Mouse (Mus musculus): ENCODE results near the gene Ccdc97. TPM values are rescaled to one million over a fixed set of nuclear protein-coding genes. Genes with fewer than 3 reads are reported as not detected.

The Ccdc97 gene
- polyA plus RNA-seq, 1 experiment from 2014 or later, result 32.1 TPM

GRCm38 (mm10) chr7:25704716-25705364 is 14.0 kb downstream of the Ccdc97 start:
- ATAC-seq (ENCODE audit: low FRiP score) (peak; percentile 61; the same call in 1 of the 2 replicates), DNase-seq (ENCODE audit: low spot score, missing footprints) (no peak)
- H3K27me3 ChIP-seq (ENCODE audit: control insufficient read depth, insufficient read depth, low read length), result 0 out of 2 replicates have a peak, but pooled peaks cover 2% of the 10 kb centered on the region
- WGBS, result 2% methylated on average over 36 of the region's 37 CpGs
- no peaks in the 10 kb centered on the region for H3K36me3 ChIP-seq (ENCODE audit: control insufficient read depth, insufficient read depth, low read length)
- peak overlapping the region; percentile 50 for H3K4me2 ChIP-seq
- H3K27ac ChIP-seq (ENCODE audit: low read depth, low read length), result no peak overlapping the region
- peaks cover 6% of the 10 kb centered on the region; the same call in 1 of the 2 replicates for H3K9me3 ChIP-seq (ENCODE audit: control insufficient read depth, low read length)
- H3K4me3 ChIP-seq (ENCODE audit: low read depth, low read length), result peak overlapping the region; percentile 26
- peak overlapping the region; percentile 42; the same call in 1 of the 2 replicates for H3K9ac ChIP-seq (ENCODE audit: low read length)
- peaks cover 6% of the 10 kb centered on the region; the same call in 1 of the 2 replicates for H3K4me1 ChIP-seq (ENCODE audit: control insufficient read depth, insufficient read depth, low read length)

- Histone ChIP-seq H3K4me3 (ENCODE audit: low read depth, low read length) (no peak overlapping the region), H3K27me3 (ENCODE audit: control insufficient read depth, insufficient read depth, low read length) (0 out of 2 replicates have a peak, but pooled peaks cover 2% of the 10 kb centered on the region), H3K4me1 (ENCODE audit: control insufficient read depth, insufficient read depth, low read length) (peaks cover 6% of the 10 kb centered on the region; the same call in 1 of the 2 replicates), H3K9ac (ENCODE audit: low read length) (no peak overlapping the region), H3K4me2 (no peak overlapping the region), H3K27ac (ENCODE audit: low read depth, low read length) (no peak overlapping the region), H3K9me3 (ENCODE audit: control insufficient read depth, low read length) (peaks cover 6% of the 10 kb centered on the region; the same call in 1 of the 2 replicates), H3K36me3 (ENCODE audit: control insufficient read depth, insufficient read depth, low read length) (no peaks in the 10 kb centered on the region)
- DNase-seq (ENCODE audit: low spot score, missing footprints), result no peak
- 0 out of 2 replicates have a peak, but pooled peaks have one; percentile 23 for ATAC-seq (ENCODE audit: low FRiP score)
- 14% methylated on average over 10 of the region's 10 CpGs for WGBS
Observed at GRCm38 (mm10) chr7:25703793-25704494, 14.9 kb downstream of the Ccdc97 start.

DNA sequence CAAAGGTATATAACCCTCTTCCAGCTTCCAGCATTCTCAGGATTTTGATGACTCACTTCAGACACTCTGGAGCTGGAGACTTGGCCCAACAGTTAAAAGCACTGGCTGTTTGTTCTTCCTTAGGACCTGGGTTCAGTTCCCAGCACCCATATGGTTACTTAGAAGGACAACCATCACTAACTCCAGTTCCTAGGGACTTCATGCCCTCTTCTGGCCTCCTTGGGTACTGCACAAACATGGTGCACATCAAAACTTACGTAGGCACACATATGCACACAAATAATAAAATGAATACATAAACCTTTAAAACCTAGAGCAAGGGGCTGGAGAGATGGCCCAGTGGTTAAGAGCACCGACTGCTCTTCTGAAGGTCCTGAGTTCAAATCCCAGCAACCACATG is 16.5 kb downstream of the Ccdc97 start:
- peaks cover 6% of the 10 kb centered on the region; the same call in 1 of the 2 replicates for H3K4me1 ChIP-seq (ENCODE audit: control insufficient read depth, insufficient read depth, low read length)
- H3K4me2 ChIP-seq, result no peak overlapping the region
- WGBS, result 100% methylated on average over 2 of the region's 2 CpGs
- H3K9me3 ChIP-seq (ENCODE audit: control insufficient read depth, low read length), result peaks cover 6% of the 10 kb centered on the region; the same call in 1 of the 2 replicates
- H3K36me3 ChIP-seq (ENCODE audit: control insufficient read depth, insufficient read depth, low read length), result no peaks in the 10 kb centered on the region
- DNase-seq (ENCODE audit: low spot score, missing footprints) (no peak), ATAC-seq (ENCODE audit: low FRiP score) (no peak)
- no peak overlapping the region for H3K9ac ChIP-seq (ENCODE audit: low read length)
- H3K27ac ChIP-seq (ENCODE audit: low read depth, low read length), result no peak overlapping the region
- H3K27me3 ChIP-seq (ENCODE audit: control insufficient read depth, insufficient read depth, low read length), result 0 out of 2 replicates have a peak, but pooled peaks cover 2% of the 10 kb centered on the region
- no peak overlapping the region for H3K4me3 ChIP-seq (ENCODE audit: low read depth, low read length)

DNA sequence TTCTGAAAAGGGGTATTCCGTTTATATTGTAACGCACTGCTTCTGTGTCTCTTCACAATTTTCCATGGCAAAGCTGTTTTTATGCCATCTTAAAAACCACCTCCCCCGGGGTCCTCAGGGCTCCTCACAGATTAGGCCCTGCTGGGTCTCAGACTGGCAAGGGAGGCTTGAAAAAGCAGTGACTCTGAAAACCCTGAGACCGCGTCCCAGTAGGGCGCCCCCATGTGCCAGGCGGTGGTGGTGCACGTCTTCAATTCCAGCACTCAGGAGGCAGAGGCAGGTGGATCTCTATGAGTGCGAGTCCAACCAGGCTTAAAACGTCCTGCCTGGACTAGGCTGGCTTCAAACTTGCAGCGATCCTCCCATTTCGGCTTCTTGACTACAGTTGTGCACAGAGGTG is 18.2 kb downstream of the Ccdc97 start:
- Histone ChIP-seq H3K9me3 (ENCODE audit: control insufficient read depth, low read length) (peaks cover 6% of the 10 kb centered on the region; the same call in 1 of the 2 replicates), H3K4me2 (no peak overlapping the region), H3K27me3 (ENCODE audit: control insufficient read depth, insufficient read depth, low read length) (0 out of 2 replicates have a peak, but pooled peaks cover 2% of the 10 kb centered on the region), H3K4me3 (ENCODE audit: low read depth, low read length) (no peak overlapping the region), H3K4me1 (ENCODE audit: control insufficient read depth, insufficient read depth, low read length) (peaks cover 6% of the 10 kb centered on the region; the same call in 1 of the 2 replicates), H3K9ac (ENCODE audit: low read length) (no peak overlapping the region), H3K27ac (ENCODE audit: low read depth, low read length) (no peak overlapping the region), H3K36me3 (ENCODE audit: control insufficient read depth, insufficient read depth, low read length) (no peaks in the 10 kb centered on the region)
- no peak for DNase-seq (ENCODE audit: low spot score, missing footprints)
- no peak for ATAC-seq (ENCODE audit: low FRiP score)
- 72% methylated on average over 12 of the region's 12 CpGs for WGBS

GRCm38 (mm10) chr7:25699851-25700250 is 19.0 kb downstream of the Ccdc97 start:
- H3K4me3 ChIP-seq (ENCODE audit: low read depth, low read length), result no peak overlapping the region
- no peak overlapping the region for H3K9ac ChIP-seq (ENCODE audit: low read length)
- no peak overlapping the region for H3K27ac ChIP-seq (ENCODE audit: low read depth, low read length)
- 0 out of 2 replicates have a peak, but pooled peaks cover 2% of the 10 kb centered on the region for H3K27me3 ChIP-seq (ENCODE audit: control insufficient read depth, insufficient read depth, low read length)
- ATAC-seq (ENCODE audit: low FRiP score) (no peak), DNase-seq (ENCODE audit: low spot score, missing footprints) (no peak)
- no peak overlapping the region for H3K4me2 ChIP-seq
- H3K4me1 ChIP-seq (ENCODE audit: control insufficient read depth, insufficient read depth, low read length), result peaks cover 4% of the 10 kb centered on the region; the same call in 1 of the 2 replicates
- peaks cover 6% of the 10 kb centered on the region; the same call in 1 of the 2 replicates for H3K9me3 ChIP-seq (ENCODE audit: control insufficient read depth, low read length)
- H3K36me3 ChIP-seq (ENCODE audit: control insufficient read depth, insufficient read depth, low read length), result no peaks in the 10 kb centered on the region
- WGBS, result 53% methylated on average over 13 of the region's 13 CpGs

DNA sequence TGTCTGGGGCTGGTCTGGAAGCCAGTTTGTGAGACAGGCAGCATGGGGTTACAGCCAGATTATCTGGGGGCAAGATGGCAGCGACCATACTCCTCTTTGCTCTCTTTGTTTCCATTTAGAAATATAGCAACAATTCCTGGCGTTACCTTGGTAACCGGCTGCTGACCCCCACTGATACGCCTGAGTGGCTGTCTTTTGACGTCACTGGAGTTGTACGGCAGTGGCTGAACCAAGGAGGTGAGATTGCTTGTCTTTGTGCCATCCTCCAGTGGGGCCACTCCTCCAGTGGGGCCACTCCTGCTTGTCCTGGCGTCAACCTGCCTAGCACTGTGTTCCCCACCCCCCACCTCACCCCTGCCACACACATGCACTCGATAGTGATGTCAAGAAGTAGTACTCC is 24.8 kb downstream of the Ccdc97 start:
- DNase-seq (ENCODE audit: low spot score, missing footprints), result no peak
- H3K4me1 ChIP-seq (ENCODE audit: control insufficient read depth, insufficient read depth, low read length), result 0 out of 2 replicates have a peak, but pooled peaks cover 2% of the 10 kb centered on the region
- 0 out of 2 replicates have a peak, but pooled peaks have one; percentile 40 for ATAC-seq (ENCODE audit: low FRiP score)
- H3K27ac ChIP-seq (ENCODE audit: low read depth, low read length), result no peak overlapping the region
- H3K4me3 ChIP-seq (ENCODE audit: low read depth, low read length), result no peak overlapping the region
- H3K9ac ChIP-seq (ENCODE audit: low read length), result no peak overlapping the region
- peaks cover 16% of the 10 kb centered on the region for H3K27me3 ChIP-seq (ENCODE audit: control insufficient read depth, insufficient read depth, low read length)
- WGBS, result 46% methylated on average over 8 of the region's 8 CpGs
- H3K4me2 ChIP-seq, result no peak overlapping the region
- no peaks in the 10 kb centered on the region for H3K36me3 ChIP-seq (ENCODE audit: control insufficient read depth, insufficient read depth, low read length)
- H3K9me3 ChIP-seq (ENCODE audit: control insufficient read depth, low read length), result no peaks in the 10 kb centered on the region

DNA sequence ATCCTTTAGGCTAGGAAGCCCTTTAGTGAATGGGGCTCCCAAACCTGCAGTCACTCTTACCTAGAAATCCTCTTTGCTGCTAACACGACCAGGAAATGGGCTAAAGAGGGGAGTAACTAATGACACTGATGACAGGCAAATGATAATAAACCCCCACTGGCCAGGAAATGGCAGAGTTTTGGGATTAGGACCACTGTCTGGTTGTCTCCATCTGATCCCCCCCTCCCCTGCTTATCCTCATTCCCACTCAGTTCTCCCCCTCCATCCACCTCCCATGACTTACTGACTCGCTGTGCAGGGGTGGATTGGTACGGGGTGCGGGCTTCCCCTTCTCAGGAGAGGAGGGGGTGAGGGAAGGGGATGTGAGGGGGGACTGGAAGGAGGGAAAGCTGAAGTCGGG is 28.8 kb downstream of the Ccdc97 start:
- no peaks in the 10 kb centered on the region for H3K36me3 ChIP-seq (ENCODE audit: control insufficient read depth, insufficient read depth, low read length)
- DNase-seq (ENCODE audit: low spot score, missing footprints) (no peak), ATAC-seq (ENCODE audit: low FRiP score) (no peak)
- no peak overlapping the region for H3K27ac ChIP-seq (ENCODE audit: low read depth, low read length)
- H3K27me3 ChIP-seq (ENCODE audit: control insufficient read depth, insufficient read depth, low read length), result peaks cover 50% of the 10 kb centered on the region
- no peak overlapping the region for H3K9ac ChIP-seq (ENCODE audit: low read length)
- no peak overlapping the region for H3K4me2 ChIP-seq
- WGBS, result 34% methylated on average over 5 of the region's 5 CpGs
- peaks cover 15% of the 10 kb centered on the region for H3K4me1 ChIP-seq (ENCODE audit: control insufficient read depth, insufficient read depth, low read length)
- no peak overlapping the region for H3K4me3 ChIP-seq (ENCODE audit: low read depth, low read length)
- H3K9me3 ChIP-seq (ENCODE audit: control insufficient read depth, low read length), result no peaks in the 10 kb centered on the region

- DNase-seq (ENCODE audit: low spot score, missing footprints), result no peak
- peaks cover 15% of the 10 kb centered on the region for H3K4me1 ChIP-seq (ENCODE audit: control insufficient read depth, insufficient read depth, low read length)
- no peak overlapping the region for H3K9ac ChIP-seq (ENCODE audit: low read length)
- H3K27me3 ChIP-seq (ENCODE audit: control insufficient read depth, insufficient read depth, low read length), result peaks cover 50% of the 10 kb centered on the region
- H3K4me2 ChIP-seq, result peak overlapping the region; percentile 72; the same call in 1 of the 2 replicates
- ATAC-seq (ENCODE audit: low FRiP score), result no peak
- H3K27ac ChIP-seq (ENCODE audit: low read depth, low read length), result no peak overlapping the region
- WGBS, result 11% methylated on average over 12 of the region's 12 CpGs
- no peaks in the 10 kb centered on the region for H3K36me3 ChIP-seq (ENCODE audit: control insufficient read depth, insufficient read depth, low read length)
- no peaks in the 10 kb centered on the region for H3K9me3 ChIP-seq (ENCODE audit: control insufficient read depth, low read length)
- H3K4me3 ChIP-seq (ENCODE audit: low read depth, low read length), result peak overlapping the region; percentile 47; the same call in 1 of the 2 replicates
Observed at GRCm38 (mm10) chr7:25689603-25690021, 29.3 kb downstream of the Ccdc97 start.

Measured in midbrain, embryonic 11.5 days (tissue).